Mouse (Mus musculus) cerebellum, adult 11-12 months (tissue): ENCODE data around the gene Uaca.
A peak's percentile ranks its signal among the peaks of the same experiment; 100 is the strongest.

Source experiments
- DNase-seq: peaks from one replicate; pipeline ENCODE4 v3.0.0; 2022

The Uaca gene

DNA sequence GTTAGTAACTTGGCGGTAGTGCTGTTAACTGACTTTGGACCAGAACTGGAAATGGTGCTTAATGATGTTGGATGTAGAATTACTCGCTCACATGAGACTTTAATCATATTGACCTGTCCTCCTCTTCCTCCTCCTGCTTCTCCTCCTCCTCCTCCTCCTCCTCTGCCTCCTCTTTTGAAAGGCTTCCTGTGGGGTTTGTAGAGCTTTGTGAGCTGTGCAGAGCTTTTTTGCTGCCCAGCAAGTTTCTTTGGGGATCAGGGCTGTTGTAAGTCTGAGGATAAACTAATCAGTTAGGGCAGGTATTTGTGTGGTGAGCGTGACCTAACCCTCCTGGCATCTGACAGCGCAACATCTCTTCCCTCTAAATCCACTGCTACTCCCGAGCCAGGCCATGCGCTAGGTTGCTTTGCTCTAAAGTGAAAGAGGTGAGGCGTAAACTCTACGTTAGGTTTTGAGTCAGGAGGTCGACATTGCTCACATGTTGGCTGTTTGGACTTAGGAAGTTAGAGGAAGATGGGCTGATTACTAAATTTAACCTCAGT lies 44.1 kb downstream of the Uaca start:
- DNase-seq: no peak

DNA sequence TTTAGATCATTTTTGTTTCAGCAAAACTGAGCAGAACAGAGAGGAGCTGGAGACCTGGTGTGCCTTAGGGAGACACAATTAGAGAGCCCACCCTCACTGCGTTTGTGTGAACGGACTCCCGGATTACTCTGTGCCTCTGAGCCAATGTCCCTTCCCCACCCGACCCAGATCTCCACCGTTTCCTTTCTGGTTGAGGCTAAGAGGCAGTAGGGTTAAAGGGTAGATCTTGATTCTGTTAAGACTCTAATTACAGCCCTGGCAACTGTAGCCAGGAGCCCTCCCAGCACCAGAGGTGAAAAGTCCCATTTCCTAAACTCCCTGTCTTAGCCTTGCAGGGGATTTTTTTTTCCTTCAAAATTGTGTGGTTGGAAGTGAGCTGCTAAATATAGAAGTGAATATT lies 47.1 kb downstream of the Uaca start:
- no peak for DNase-seq

DNA sequence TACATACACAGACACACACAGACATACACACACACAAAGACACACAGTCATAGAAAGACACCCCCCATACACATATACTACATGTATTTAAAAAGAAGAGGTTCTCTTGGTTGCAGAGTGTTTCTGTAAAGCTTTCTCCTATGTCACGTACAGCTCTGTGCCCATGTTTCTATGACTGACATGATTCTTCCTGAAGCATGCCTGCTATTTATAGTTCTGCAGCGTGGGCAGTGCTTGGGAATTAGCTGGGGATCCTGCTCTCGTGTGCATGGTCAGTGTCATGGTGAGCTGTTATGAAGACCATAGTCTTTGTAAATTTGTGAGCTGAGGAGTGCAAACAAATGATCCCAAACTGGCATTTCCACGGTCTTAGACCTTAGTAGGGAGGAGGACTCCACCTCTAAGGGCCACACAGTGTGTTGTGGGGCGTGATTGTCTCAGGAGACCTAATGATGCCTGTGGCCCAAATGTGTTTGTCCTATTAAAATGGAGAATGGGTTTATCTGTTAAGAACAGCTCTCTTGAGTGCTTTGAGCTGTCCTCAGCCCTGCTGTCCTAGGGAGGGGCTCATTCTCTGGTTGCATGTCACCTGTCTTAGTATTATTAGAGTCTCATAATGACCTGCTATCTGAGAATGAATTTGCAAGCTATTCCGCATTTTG lies 49.2 kb downstream of the Uaca start:
- no peak for DNase-seq

DNA sequence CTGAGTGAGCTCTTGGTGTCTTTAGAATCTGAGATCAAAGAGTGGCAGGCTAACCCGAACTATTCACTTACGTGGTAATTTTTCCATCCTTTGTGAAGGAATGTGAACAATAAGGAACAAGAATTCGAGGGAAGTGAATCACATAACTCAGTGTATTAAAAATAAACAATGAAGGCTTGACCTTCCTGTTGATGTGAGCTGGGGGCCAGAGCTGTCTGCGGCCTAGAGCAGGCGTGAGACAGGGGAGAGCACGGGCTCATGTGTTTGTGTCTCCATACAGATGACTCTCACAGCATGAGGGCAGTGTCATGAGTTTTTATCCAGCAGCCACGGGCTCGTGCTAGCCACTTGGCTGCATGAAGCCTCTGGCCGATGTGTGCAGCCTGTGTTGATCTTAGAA lies 54.4 kb downstream of the Uaca start:
- no peak for DNase-seq

DNA sequence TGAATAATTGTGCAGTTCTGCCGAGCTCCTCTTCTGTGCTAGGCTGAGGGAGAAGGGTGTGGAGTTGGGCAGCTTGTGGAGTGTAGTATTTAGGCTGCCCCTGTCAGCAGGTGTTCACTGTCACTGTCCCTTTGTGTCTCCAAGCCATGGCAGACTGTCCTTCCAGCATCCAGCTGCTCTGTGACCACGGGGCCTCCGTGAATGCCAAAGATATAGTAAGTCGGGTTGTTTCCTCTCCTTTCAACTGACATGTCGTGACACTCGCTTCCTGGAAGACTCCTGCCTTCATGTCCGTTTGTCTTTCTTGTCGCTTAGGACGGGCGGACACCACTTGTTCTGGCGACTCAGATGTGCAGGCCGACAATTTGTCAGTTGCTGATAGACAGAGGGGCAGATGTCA lies 55.6 kb downstream of the Uaca start:
- no peak for DNase-seq

DNA sequence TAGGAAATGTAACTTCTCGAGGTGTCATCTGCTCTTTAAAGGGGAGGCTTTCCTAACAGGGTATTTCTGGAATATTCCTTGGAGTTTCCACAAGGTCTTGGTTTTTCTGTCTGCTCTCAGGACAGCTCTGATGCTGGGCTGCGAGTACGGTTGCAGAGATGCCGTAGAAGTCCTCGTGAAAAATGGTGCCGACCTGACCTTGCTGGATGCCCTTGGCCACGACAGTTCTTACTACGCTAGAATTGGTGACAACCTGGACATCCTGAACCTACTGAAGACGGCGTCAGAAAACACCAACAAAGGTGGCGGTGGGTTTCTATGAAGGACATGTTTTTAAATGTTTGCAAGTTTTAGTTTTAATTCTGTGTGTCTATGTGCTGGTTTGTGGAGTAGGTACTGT lies 59.9 kb downstream of the Uaca start:
- no peak for DNase-seq

DNA sequence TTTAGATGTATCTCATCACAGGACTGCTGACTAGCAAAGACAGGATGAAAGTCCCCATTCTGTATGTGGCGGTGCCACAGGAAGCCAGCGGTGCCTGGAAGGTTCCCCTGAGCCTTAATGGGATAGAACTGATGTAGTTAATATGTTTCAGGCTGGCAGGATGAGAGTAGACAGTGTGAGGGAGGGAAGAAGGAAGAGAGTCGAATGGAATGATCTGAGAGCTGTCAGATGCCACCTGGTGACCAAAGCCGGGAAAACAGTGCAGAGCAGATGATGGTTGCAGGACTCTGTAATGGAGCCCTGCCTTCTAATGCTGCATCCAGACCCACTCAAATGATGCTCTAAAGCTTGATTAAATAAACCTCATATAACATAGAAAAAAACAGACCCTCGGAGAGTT lies 63.5 kb downstream of the Uaca start:
- DNase-seq: no peak

DNA sequence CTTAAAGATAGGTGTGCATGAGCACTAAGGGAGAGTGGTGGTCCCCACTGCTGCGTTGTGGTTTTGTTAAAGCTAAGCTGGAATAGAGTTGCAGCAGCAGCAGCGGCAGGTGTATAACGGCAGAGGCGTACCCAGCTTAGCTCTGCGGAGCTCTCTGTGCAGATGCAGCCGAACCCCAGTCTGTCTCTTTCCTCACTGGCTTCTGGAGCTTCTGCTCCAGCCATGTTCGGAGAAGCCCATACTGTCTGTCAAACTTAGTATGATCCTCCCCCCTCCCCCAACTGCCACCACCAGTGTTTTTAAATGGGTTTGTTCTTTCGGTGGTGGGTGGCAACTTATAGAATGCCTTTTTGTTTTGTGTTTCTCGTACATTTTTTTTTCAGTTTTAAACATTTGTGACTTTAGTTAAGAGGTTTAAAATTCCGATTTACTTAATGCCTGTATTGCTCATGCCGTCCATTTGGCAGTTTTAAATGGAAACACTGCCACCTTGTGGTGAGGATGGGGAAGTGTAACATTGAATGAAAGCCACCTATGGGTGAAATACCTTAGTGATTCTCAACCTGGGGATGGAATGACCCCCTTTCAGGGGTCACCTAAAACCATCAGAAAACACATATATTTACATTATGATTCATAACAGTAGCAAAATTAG lies 64.1 kb downstream of the Uaca start:
- DNase-seq: no peak

DNA sequence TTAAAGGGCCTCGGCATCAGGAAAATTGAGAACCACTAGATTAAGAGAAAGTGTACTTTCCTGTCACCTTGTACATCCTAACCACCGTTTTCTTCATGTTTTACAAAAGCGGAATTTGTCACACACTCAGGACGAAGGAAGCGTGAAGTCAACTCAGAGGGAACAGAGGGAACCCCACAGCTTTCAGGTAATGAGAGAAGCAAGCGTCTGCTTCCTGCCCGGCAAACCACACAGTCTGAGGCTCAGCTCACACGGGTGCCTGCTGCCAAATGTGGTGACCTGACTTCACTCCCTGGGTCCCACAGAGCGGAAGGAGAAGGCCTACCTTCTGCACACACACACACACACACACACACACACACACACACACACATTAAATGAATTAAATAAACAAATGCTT lies 64.7 kb downstream of the Uaca start:
- DNase-seq: no peak

DNA sequence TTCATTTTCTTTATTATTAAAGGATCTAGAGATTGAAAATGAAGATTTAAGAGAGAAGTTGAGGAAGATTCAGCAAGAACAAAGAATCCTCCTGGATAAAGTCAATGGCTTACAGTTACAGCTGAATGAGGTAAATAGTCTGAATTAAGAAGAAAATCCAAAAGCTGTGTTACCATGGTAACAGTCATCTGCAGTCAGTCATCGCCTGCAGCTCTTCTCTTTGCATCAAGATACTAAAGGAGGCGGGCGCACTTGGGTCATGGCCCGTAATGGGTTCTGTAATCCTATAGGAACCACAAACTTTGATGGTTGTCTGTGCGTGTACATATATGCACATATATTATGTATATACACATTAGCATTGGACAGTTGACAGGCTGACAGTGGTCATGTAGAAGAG lies 66.7 kb downstream of the Uaca start:
- no peak for DNase-seq

DNA sequence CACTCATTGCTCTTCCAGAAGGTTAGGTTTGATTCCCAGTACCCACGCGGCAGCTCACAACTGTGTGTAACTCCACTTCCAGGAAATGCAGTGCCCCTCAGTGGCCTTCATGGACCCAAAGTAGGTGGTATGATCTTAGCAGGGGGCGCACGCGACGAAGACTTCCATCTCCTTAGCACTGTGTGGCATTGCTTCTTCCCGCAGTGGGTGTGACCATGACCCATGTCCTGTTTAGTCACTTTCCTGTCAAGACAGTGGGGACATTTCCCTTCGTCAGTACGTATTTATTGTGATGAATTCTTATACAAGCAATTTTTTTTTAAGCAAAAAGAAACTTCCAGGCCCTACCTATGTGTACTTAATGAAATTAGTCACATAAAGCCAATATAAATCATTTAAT lies 70.3 kb downstream of the Uaca start:
- no peak for DNase-seq

DNA sequence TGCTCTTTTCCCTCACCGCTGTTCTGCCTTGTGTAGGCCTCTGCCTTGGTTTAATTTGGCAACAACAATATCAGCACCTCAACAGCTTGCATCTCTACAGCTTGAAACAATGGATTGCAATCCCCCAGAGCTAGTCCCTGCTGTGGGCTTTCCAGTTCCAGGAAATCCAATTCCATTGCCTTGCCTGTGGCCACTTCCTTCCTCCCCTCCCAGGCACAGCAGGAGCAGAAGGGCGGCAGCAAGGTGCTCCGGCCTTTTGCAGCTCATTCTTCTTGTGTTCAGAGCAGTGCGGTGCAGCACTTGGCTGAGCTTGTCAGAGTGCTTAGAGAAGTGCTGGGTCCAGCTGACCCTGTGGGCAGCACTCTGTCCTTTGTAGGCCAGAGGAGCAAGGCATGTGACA lies 71.5 kb downstream of the Uaca start:
- peak; percentile 51 for DNase-seq

DNA sequence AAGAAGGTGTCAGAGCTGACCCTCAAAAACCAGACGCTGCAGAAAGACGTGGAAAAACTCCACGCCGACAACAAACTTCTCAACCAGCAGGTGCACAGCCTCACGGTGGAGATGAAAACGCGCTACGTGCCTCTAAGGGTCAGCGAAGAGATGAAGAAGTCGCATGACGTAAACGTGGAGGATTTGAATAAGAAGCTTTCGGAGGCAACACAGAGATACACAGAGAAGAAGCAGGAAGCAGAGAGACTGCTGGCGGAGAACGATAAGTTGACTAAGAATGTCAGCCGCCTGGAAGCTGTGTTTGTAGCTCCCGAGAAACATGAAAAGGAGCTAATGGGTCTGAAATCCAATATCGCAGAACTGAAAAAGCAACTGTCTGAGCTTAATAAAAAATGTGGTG lies 76.1 kb downstream of the Uaca start:
- no peak for DNase-seq

DNA sequence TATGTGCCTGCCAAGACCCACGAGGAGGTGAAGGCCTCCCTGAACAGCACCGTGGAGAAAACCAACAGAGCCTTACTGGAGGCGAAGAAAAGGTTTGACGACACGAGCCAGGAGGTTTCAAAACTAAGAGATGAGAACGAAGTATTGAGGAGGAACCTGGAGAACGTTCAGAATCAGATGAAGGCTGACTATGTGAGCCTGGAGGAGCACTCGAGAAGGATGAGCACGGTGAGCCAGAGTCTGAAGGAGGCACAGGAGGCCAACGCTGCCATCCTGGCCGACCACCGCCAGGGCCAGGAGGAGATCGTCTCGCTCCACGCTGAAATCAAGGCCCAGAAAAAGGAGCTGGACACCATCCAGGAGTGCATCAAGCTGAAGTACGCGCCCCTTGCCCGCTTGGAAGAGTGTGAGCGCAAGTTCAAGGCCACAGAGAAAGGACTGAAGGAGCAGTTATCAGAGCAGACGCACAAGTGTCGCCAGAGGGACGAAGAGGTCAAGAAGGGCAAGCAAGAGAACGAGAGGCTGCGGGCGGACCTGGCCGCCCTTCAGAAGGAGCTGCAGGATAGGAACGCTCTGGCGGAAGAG lies 76.7 kb downstream of the Uaca start:
- DNase-seq: no peak

DNA sequence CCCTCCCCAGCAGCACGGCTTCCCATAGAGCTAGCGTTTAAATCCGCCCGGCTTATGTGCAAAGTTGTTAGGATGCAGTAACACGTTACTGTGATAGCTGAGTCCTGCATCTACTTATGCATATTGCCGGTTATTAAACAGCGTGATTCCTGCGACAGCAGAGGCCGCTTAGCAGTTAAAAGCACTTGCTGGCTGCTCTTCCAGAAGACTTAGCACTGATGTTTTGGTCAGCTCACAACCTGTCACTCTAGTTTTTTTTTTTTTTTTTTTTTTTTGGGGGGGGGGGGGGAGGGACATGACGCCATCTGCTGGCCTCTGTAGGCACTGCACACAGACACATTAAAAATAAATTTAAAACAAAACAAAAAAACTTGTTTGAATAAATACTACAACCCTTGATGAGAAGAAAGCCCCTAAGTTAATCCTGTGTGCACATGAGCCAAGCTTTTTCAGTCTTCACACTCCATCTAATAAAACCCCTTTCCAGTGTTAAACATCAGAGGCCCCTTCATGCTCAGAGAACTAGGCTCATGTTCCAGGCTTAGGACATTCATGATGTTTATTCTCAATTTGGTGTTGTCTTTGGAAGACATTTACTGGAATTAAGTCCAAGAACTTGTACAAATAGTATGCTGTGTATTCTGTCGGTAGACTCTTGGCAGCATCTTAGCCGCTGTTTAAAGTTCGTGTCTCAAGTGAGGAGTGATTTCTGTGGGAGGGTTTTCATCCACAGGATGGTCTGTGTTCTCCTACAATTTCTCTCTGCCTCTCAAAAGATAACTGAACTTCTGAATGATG lies 79.1 kb downstream of the Uaca start:
- no peak for DNase-seq

DNA sequence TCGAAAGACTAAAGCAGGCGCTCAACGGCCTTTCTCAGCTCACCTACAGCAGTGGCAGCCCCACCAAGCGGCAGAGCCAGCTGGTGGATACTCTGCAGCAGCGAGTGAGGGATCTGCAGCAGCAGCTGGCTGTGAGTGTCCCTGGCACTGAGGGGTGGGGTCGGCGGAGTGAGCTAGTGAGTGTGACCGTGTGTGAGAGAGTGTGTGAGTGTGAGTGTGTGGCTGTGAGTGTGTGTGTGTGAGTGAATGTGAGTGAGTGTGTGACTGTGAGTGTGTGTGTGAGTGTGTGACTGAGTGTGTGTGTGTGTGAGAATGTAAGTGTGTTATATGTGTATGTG lies 79.7 kb downstream of the Uaca start:
- DNase-seq: no peak

DNA sequence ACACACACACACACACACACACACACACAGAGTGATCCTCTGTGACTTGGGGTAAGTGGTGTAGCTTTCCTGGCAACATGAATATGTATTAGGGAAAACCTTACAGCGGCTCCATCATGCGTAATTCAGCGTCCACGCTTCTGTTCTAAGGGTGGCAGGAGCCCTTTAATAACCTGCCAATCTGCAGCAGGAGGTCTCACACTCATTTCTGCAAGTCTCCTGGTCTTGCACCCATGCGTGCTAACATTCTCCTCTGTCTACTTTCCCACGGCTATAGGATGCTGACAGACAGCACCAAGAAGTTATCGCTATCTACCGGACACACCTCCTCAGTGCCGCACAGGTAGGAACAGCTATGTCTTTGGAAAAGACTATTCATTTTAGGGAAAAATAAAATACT lies 81.7 kb downstream of the Uaca start:
- DNase-seq: no peak

DNA sequence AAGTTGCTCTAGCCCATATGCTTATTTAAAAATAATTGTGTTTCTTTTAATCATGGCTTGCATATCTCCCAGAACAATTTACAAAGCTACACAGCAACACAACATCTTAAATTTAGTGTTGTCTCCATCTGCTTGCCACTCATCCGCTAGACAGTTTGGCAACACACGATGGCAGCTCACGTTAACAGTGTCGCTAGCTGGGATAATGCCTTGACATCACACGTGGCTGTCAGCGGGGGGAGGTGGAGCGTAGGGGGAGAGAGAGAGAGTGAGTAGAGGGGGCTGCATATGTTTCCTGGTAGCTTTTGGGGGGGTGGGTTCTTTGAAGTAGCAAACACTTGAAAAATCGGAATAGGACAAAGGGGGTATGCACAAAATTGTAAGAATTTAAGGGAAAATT lies 82.2 kb downstream of the Uaca start:
- DNase-seq: no peak

DNA sequence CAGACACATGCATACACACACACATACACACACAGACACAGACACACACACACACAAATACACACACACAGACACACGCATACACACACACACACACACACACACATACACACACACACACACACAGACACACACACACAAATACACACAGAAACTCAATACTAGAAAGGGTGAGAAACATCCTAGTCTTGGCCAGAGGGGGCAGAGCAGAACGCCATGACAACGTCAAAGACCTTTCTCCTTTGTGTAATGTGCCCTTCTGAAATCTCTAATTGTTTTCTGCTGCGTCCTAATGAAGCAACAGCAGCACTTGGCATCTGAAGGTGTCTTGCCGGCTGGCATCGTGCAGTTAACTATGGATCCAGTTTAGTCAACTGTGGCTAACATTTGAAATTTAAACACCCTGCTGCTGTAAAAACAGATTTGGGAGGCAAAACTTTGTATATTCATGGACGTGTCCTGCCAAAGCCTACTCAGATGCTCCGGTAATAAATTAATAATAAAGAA lies 83.8 kb downstream of the Uaca start:
- DNase-seq: no peak

DNA sequence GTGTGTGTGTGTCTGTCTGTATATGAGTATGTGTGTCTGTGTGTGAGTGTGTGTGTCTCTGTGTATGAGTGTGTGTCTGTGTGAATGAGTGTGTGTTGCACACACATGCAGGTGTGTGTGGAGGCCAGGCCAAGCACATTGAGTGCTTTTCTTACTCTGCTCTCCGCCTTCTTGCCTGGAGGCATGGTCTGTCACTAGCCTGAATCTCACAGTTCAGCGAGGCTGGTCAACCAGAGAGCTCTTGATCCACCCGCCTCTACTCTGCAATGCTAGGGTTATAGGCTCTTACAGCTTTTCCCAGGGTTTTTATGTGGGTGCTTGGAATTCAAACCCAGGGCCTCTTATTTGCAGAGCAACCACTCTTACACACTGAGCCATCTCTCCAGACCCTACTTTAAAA lies 84.3 kb downstream of the Uaca start:
- no peak for DNase-seq

DNA sequence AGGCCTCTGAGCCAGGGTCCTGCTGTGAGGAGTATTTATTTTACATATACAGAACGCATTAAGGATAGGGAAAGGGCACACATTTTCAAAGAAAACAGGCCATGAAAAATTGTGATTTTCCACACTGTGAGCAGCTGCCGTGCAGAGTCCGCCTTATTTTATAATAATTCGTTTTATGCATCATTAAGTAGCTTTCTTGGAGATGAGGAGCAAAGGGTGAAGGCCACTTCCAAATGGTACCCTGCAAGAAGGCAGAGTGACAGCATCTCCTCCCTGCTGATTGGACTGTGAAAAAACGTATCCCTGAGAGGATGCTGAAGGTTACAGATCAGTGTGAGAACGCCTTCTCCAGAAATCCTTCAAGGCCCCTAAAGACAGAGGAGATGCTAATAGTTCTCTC lies 90.8 kb downstream of the Uaca start:
- no peak for DNase-seq

DNA sequence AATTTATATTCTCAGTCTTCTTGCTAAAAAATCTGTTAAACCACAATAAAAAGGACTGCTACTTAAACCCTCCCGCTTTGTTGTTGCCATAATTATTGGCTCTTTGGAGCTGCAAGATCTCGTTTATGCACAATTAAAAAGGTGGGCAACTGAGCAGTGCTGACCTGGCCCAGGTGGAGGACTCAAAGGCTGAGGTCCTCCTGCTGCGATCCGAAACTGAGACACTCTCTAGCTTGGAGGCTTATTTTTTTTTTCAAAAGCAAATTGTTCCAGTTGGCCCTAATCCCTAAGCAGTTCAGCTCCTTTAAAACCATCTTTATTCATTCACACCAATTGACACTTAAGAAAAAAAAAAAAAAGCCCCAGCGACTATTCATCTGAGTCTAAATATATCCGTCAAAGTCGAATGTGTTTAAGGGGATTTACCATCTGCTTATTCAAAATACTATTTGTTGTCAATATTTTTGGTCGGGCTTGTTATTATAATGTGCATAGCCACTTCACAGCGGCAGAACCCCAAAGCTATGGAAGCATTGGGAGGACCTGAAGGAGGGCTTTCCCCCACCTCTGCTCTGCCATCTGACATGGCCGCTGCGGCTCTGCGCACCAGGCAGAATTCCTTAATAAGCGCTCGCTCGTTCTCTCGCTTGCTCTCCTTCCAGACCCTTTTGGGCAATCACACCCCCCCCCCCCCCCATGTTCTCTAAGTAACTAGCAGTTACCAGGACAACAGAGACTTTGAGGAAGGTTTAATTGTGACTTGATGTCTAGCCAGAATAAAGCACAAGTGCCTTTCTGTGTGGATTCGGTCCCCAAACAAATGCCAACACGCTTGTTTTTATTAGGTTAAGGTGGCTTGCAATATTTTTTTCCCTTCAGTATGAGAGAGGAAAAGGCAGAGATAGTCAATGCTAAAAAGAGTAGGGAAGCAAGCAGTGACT lies 92.4 kb downstream of the Uaca start:
- no peak for DNase-seq
